Mouse (Mus musculus): ENCODE results near the gene Tmf1.

Tmf1 gene

GRCm38 (mm10) chr6:97178491-97179366, at the start of gene Tmf1:
Gene Tmf1 (minus strand): TSS chr6:97179122.
- DNase-seq (ENCODE audit: low read depth, low spot score): peak; percentile 83

- no peak for DNase-seq (ENCODE audit: low read depth, low spot score)
These were observed 48.3 kb upstream of the Tmf1 start for GRCm38 (mm10) chr6:97227067-97227847.

GRCm38 (mm10) chr6:97226083-97226491, 47.2 kb upstream of the Tmf1 start:
- no peak for DNase-seq (ENCODE audit: low read depth, low spot score)

GRCm38 (mm10) chr6:97224505-97224904, 45.6 kb upstream of the Tmf1 start:
- DNase-seq (ENCODE audit: low read depth, low spot score): no peak

- DNase-seq (ENCODE audit: low read depth, low spot score): no peak
These were observed 44.6 kb upstream of the Tmf1 start for GRCm38 (mm10) chr6:97223566-97223965.

GRCm38 (mm10) chr6:97222931-97223467, 44.1 kb upstream of the Tmf1 start:
- no peak for DNase-seq (ENCODE audit: low read depth, low spot score)

- no peak for DNase-seq (ENCODE audit: low read depth, low spot score)
These were observed 43.4 kb upstream of the Tmf1 start for GRCm38 (mm10) chr6:97222321-97222720.

GRCm38 (mm10) chr6:97221205-97222025, 42.5 kb upstream of the Tmf1 start:
- DNase-seq (ENCODE audit: low read depth, low spot score): no peak

- DNase-seq (ENCODE audit: low read depth, low spot score): no peak
These were observed 41.8 kb upstream of the Tmf1 start for GRCm38 (mm10) chr6:97220672-97221071.

- DNase-seq (ENCODE audit: low read depth, low spot score): no peak
These were observed 37.4 kb upstream of the Tmf1 start for GRCm38 (mm10) chr6:97216154-97216821.

- no peak for DNase-seq (ENCODE audit: low read depth, low spot score)
These were observed 33.1 kb upstream of the Tmf1 start for GRCm38 (mm10) chr6:97211981-97212380.

GRCm38 (mm10) chr6:97210962-97211601, 32.2 kb upstream of the Tmf1 start:
- no peak for DNase-seq (ENCODE audit: low read depth, low spot score)

GRCm38 (mm10) chr6:97210191-97210961, 31.5 kb upstream of the Tmf1 start, which contains the start of gene Arl6ip5:
Gene Arl6ip5 (plus strand): TSS chr6:97210689.
- DNase-seq (ENCODE audit: low read depth, low spot score): peak; percentile 71

- no peak for DNase-seq (ENCODE audit: low read depth, low spot score)
These were observed 30.8 kb upstream of the Tmf1 start for GRCm38 (mm10) chr6:97209751-97210150.

GRCm38 (mm10) chr6:97209201-97209600, 30.3 kb upstream of the Tmf1 start:
- no peak for DNase-seq (ENCODE audit: low read depth, low spot score)

GRCm38 (mm10) chr6:97208406-97208805, 29.5 kb upstream of the Tmf1 start:
- DNase-seq (ENCODE audit: low read depth, low spot score): no peak

- no peak for DNase-seq (ENCODE audit: low read depth, low spot score)
These were observed 28.2 kb upstream of the Tmf1 start for GRCm38 (mm10) chr6:97207085-97207484.

- DNase-seq (ENCODE audit: low read depth, low spot score): peak; percentile 100
These were observed 26.5 kb upstream of the Tmf1 start, which contains the start of gene Uba3 for GRCm38 (mm10) chr6:97205439-97205885. Gene Uba3 (minus strand): TSS chr6:97205647.

- no peak for DNase-seq (ENCODE audit: low read depth, low spot score)
These were observed 26.0 kb upstream of the Tmf1 start for GRCm38 (mm10) chr6:97204952-97205351.
